Mouse (Mus musculus) thymus, adult 2 months (tissue): ENCODE data around the gene Rab3il1.

ENCODE experiments used
- CTCF ChIP-seq: fragments of 200-500 bp; IDR thresholded peaks from 2 replicates; pipeline ENCODE4 v1.5.1; 2012; ENCODE audit warnings: mild to moderate bottlenecking, control low read depth, low read length, moderate library complexity, borderline replicate concordance; ENCODE audit not compliant: control insufficient read depth, poor library complexity, insufficient read depth; ENCODE audit errors: extremely low read depth
- POLR2A ChIP-seq: fragments of 200-500 bp; IDR thresholded peaks from 2 replicates; pipeline ENCODE4 v1.6.1; 2012; ENCODE audit warnings: mild to moderate bottlenecking, low read length, control low read depth, moderate library complexity; ENCODE audit not compliant: control insufficient read depth, poor library complexity, insufficient read depth; ENCODE audit errors: extremely low read depth

DNA sequence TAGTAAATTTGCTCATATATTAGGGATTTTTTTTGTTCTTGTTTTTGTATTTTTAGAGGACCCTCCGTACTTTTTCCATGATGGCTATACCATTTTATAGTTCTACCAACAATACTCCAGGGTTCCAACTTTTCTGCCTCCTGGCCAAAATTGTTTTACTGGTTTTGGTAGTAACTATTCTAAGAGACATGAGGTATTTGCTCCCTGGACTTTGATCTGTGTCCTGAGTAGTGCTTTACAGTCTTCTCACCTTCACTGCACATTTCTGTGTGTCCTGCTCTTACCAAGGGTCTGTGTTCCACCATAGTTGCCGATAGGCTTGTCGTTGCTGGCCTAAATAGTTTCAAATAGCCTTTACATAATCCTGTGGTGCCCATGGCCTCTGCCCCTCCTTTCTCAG, 36.9 kb downstream of the Rab3il1 start:
- TF ChIP-seq CTCF: no peak
- no peak for TF ChIP-seq POLR2A
